Mouse (Mus musculus) MEL (cell line): ENCODE measurements at regions not wholly inside any gene's neighbourhood (a gene's known extent, or its start where the extent isn't known, plus 50 kb on each side); places are given as distances from the start of the nearest gene placed in this dataset.

Experiments used
- CTCF ChIP-seq, 3 experiments: IDR thresholded peaks in 2 of 3; conservative IDR thresholded peaks in 1 of 3; 2 replicates each; pipeline ENCODE4 v1.5.1; 2011 to 2012; ENCODE audit warnings: low read length in 3 of 3, low read depth in 2 of 3, mild to moderate bottlenecking in 2 of 3, improper control_type of control experiment in 1 of 3, inconsistent platforms in 1 of 3, mixed read lengths in 1 of 3, moderate library complexity in 1 of 3; ENCODE audit not compliant: control insufficient read depth in 1 of 3, insufficient read depth in 1 of 3, poor library complexity in 1 of 3, severe bottlenecking in 1 of 3
- MAFK ChIP-seq: IDR thresholded peaks from 2 replicates; pipeline ENCODE4 v1.6.1; 2011; ENCODE audit warnings: low read depth, mild to moderate bottlenecking, low read length, improper control_type of control experiment, borderline replicate concordance
- MAX ChIP-seq: IDR thresholded peaks from 2 replicates; pipeline ENCODE4 v1.6.1; 2011; ENCODE audit warnings: low read length, improper control_type of control experiment
- MAZ ChIP-seq: IDR thresholded peaks from 2 replicates; pipeline ENCODE4 v1.6.1; 2012; ENCODE audit warnings: low read depth, mild to moderate bottlenecking, inconsistent platforms, low read length, improper control_type of control experiment

DNA sequence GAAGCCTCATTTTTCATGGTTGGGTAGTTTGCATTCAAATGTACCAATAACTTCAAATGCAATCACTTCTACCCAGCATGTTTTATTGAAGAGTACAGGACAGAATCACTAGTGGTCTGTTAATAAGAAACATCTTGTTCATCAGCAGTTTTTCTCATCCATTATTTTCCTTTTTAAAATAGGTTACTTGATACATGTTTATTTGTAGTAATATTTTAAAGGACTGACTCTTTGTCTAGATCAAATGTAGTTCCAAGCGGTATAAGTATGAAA is 79.0 kb upstream of the Tram1l1 start:
- TF ChIP-seq MAX = no peak
- TF ChIP-seq MAFK = no peak
- no peak for TF ChIP-seq CTCF (IDR thresholded peaks at IDR 0.05 in 2 of 3, conservative IDR thresholded peaks at IDR 0.05 in 1 of 3; ENCODE audit: control insufficient read depth in 1 of 3, insufficient read depth in 1 of 3, low read depth in 2 of 3, low read length in 3 of 3, poor library complexity in 1 of 3, severe bottlenecking in 1 of 3)
- no peak for TF ChIP-seq MAZ
